Mouse (Mus musculus) CH12.LX (cell line): ENCODE measurements around the gene Slc1a4.

ENCODE experiments used
- POLR2A ChIP-seq: IDR thresholded peaks from 2 replicates; pipeline ENCODE4 v1.6.1; 2011; ENCODE audit warnings: low read depth, mild to moderate bottlenecking, improper control_type of control experiment, low read length
- SMC3 ChIP-seq: IDR thresholded peaks from 2 replicates; pipeline ENCODE4 v1.6.1; 2011; ENCODE audit warnings: low read depth, low read length, improper control_type of control experiment
- USF2 ChIP-seq: conservative IDR thresholded peaks from 2 replicates; pipeline ENCODE4 v1.6.1; 2011; ENCODE audit warnings: low read depth, low read length, improper control_type of control experiment

GRCm38 (mm10) chr11:20305641-20306040 lies 26.9 kb downstream of the Slc1a4 start:
- no peak for TF ChIP-seq POLR2A
- TF ChIP-seq SMC3: no peak
- no peak for TF ChIP-seq USF2
